Mouse (Mus musculus) A20 (cell line): ENCODE data around the gene Selenov.
A peak's percentile ranks its signal among the peaks of the same experiment; 100 is the strongest.
"Not testable (repeated sequence)": the region's sequence is repeated elsewhere in the genome, so short reads cannot be mapped to it uniquely, and the experiment has no call there.

Source experiments
- DNase-seq: peaks from one replicate; pipeline ENCODE4 v3.0.0-alpha.2; 2011; ENCODE audit warnings: low read depth, low spot score

The Selenov gene

DNA sequence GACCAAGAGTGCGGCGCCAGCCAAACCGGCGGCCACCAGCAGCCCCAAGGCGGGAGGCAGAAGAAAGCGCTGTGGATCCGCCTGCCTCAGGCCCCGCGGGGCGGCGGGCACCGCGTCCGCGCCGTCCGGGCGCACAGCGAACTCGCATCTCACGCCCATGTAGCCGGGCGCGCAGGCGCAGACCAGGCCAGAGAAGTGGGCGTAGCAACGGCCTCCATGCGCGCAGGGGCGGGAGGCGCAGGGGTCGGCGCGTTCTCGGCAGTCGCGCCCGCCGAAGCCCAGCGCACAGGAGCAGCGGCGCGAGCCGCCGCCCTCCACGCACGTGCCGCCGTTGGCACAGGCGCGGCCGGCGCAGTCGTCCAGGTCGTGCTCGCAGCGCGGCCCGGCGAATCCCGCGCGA, 3.5 kb upstream of the Selenov start:
- DNase-seq = no peak

DNA sequence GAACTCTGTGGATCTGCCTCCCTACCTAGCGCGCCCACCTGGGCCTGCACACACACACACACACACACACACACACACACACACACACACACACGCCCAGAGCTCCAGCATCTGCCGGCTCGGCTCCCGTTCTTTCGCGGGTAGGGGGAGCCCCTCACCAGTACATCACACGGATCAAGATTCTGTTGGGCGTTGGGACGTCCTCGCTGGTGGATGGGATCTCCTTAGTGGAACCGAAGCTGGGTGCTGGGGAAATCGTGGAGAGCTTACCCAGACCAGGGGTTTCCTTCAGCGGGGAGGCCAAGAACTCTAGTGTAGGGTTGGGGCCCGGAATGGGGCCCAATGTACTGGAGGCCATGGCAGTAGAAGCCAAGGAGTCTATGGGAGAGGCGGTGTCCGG, 821 bp downstream of the Selenov start:
- no peak for DNase-seq

GRCm38 (mm10) chr7:28280630-28281029, 10.4 kb downstream of the Selenov start:
- DNase-seq = no peak

- no peak for DNase-seq
Observed at GRCm38 (mm10) chr7:28278279-28278652, 12.7 kb downstream of the Selenov start.

DNA sequence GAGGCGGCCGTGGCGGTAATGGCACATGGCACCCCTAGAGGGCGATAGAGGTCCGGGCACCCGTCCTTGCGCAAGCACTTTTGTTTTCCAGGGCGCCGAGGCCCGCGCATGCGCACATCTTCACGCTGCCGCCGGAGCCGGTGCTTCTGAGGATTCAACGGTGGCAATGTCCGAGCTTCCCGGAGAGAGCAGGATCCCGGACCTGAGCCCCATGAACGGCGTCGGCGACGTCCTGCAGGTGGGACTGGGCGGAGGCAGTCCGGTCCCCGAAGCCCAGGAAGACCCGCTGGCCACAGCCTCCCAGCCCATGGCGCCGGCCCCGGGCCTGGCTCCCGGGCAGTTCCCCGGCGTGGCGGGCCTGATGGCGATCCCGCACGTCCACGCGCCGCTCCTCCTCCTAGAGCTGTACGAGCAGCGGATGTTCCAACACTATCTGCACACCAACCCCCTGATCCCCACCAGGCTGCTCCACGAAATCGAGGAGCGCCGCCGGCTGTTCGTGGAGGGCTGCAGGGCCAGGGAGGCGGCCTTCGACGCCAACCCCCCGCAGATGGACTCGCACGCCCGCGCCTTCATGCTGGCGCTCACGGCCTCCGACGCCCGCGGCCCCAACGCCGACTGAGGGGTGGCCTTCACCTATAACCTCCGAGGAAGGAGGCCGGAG, 13.2 kb downstream of the Selenov start, which contains the start of gene Eid2b:
Gene Eid2b, plus strand, starts transcription at position 125 of the 664 bp plus-strand sequence.
- DNase-seq = peak; percentile 94

GRCm38 (mm10) chr7:28277237-28277614, 13.8 kb downstream of the Selenov start:
- no peak for DNase-seq

DNA sequence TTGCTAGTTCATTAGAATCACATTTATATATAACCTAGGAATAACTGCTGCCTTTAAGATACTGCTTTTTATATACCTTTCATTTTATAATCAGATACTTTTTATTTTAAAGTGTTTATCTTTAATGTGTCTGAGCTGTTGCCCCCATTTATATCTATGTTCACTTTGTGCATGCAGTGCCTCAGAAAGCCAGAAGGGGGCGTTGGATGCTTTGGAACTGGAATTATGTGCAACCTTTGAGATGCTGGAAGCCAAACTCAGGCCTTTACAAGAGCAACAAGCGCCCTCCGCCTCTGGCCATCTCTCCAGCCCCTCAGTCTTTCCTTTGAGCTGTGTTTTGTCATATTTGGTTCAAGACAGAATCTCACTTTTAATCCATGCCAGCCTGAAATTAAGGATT, 19.2 kb downstream of the Selenov start:
- no peak for DNase-seq

GRCm38 (mm10) chr7:28269355-28269754, 21.6 kb downstream of the Selenov start:
- DNase-seq = no peak

DNA sequence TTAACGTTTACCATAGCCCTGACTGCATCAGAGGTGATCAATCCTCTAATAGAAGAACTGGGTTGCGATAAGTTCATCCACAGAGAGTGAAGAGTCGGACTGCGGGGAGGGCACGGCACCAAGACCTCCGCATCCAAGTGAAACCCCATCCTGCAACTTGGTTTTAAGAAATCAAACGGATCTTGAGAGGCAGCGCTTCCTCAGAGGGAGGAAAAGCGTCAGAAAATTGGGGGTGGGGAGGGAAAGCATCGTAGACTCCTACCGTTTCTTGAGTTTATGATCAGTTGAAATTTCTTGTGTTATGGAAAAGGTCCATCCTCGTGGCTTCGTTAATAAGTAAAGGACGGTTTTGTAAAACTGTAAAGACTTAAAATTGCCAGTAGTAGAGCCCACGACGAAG, 22.4 kb downstream of the Selenov start:
- DNase-seq = no peak

DNA sequence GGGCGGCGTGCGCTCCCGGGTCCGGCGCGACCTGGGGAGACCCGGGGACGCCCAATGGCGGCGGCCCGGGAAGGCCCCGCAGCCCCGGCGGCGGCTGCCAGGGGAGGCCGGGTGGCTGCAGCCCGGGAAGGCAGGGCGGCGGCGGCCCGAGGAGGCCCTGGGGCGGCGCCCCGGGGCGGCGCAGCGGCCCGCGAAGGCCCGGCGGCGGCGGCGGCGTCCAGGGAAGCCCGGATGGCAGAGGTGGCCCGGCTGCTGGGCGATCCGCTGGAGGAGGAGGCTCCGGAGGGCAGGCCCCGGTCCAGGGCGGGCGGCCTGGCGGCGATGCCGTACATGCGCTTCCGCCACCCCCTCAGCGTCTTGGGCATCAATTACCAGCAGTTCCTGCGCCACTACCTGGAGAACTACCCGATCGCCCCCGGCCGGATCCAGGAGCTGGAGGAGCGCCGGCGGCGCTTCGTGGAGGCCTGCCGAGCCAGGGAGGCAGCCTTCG, 22.9 kb downstream of the Selenov start:
- no peak for DNase-seq

DNA sequence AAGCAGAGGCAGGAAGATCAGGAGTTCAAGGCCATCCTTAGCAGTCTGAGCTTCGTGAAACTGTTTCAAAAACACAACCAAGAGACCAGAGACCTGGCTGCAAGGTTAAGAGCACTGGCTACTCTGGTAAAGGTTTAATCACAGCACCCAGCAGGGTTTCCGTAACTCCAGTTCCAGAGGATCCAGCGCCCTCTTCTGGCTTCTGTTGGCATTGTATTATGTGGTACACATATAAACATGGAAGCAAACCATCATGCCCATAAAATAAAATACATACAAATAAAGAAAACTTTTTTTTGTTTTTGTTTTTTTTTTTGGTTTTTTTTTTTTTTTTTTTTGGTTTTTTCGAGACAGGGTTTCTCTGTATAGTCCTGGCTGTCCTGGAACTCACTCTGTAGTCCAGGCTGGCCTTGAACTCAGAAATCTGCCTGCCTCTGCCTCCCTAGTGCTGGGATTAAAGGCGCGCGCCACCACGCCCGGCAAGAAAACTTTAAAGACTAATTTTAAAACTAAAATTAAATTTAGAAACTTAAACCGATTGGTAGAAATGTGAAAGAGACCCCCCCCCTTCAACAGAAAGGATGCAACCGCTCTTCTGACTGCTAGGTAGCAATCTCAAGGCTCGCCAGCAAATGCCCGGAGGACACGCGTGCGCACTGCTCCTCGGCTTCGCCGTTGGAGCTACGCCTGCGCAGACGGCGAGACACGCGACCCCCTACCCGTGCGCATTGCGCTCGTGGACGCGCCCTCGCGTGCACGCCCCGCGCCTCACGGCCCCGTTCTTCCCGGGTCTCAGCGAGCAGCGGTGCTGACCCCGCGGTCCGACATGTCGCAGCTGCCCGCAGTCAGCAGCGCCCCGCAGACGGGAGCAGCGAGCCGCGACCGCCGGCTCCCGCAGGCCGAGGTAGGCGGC, 23.6 kb downstream of the Selenov start, which contains the start of gene Eid2:
Gene Eid2, plus strand, starts transcription at position 753 of the 913 bp plus-strand sequence.
- DNase-seq = no peak

GRCm38 (mm10) chr7:28265391-28265790, 25.6 kb downstream of the Selenov start:
- no peak for DNase-seq

GRCm38 (mm10) chr7:28263786-28264185, 27.2 kb downstream of the Selenov start:
- peak; percentile 54 for DNase-seq

- DNase-seq = no peak
Observed at GRCm38 (mm10) chr7:28262861-28263260, 28.1 kb downstream of the Selenov start.

DNA sequence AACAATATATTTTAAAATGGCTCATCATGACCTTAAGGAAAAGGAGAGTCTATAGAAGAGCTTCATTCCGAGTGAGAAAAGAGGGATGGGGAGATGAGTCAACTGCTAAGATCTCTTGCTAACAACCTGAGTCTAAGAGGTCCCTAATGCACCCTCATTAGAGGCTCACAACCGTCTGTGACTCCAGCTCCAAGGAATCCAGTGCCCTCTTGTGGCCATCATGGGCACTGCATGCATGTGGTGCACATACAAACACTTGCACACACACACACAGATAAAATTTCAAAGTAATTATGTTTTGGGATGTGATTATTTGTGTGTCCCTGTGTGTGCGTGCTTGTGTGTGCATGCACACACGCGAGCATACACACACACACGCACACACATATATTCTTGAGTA, 35.5 kb downstream of the Selenov start:
- DNase-seq = peak; percentile 27

- no peak for DNase-seq
Observed at GRCm38 (mm10) chr7:28254591-28254990, 36.4 kb downstream of the Selenov start.

GRCm38 (mm10) chr7:28251976-28252375, 39.0 kb downstream of the Selenov start:
- no peak for DNase-seq

DNA sequence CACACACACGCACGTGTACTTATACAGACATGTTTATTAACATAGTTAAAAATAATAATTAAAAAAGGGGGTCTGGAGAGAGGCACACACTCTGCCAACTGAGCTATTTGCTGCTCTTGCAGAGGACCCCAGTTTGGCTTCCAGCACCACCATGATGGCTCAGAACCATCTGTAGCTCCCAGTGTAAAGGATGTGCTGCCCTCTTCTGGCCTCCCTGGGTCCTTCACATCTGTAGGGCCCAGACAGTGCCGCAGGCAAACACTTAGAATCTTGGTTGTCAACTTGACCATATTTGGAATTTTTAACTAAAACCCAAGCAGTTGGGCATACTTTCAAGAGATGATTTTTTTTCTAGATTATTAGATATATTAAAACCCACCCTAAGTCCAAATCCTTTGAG, 42.0 kb downstream of the Selenov start:
- DNase-seq = no peak

- not testable (repeated sequence) for DNase-seq
Observed at GRCm38 (mm10) chr7:28243943-28244342, 47.0 kb downstream of the Selenov start.
